Mouse (Mus musculus) hindbrain, postnatal 0 days (tissue): ENCODE measurements around the gene Rln1. TPM values are rescaled to one million over a fixed set of nuclear protein-coding genes. Genes with fewer than 3 reads are reported as not detected.
A peak's percentile ranks its signal among the peaks of the same experiment; 100 is the strongest.

Experiments
- ATAC-seq: fragments of 200-750 bp; cut with Nextera tagmentation; 2 replicates; pipeline ENCODE4 v1.8.0; 2017; ENCODE audit warnings: mild to moderate bottlenecking, moderate TSS enrichment, moderate library complexity
- DNase-seq: peaks from one replicate; pipeline ENCODE4 v3.0.0-alpha.2; 2015; ENCODE audit warnings: low spot score
- H3K27ac ChIP-seq: fragments of 300-500 bp; sonication (generic); 2 replicates; pipeline ENCODE4 v1.5.1; 2014; ENCODE audit warnings: mild to moderate bottlenecking
- H3K27me3 ChIP-seq: fragments of 300-500 bp; sonication (generic); 2 replicates; pipeline ENCODE4 v1.6.1; 2014; ENCODE audit warnings: low read length, mixed read lengths; ENCODE audit not compliant: insufficient read depth
- H3K36me3 ChIP-seq: fragments of 300-500 bp; sonication (generic); 2 replicates; pipeline ENCODE4 v1.6.1; 2014; ENCODE audit warnings: low read length, mixed read lengths; ENCODE audit not compliant: insufficient read depth
- H3K4me1 ChIP-seq: fragments of 300-500 bp; sonication (generic); 2 replicates; pipeline ENCODE4 v1.6.1; 2014; ENCODE audit warnings: antibody characterized with exemption, low read length, mixed read lengths; ENCODE audit not compliant: insufficient read depth
- H3K4me2 ChIP-seq: fragments of 300-500 bp; sonication (generic); 2 replicates; pipeline ENCODE4 v1.6.1; 2014; ENCODE audit warnings: low read depth, mild to moderate bottlenecking, low read length, moderate library complexity, mixed read lengths
- H3K4me3 ChIP-seq: fragments of 300-500 bp; sonication (generic); 2 replicates; pipeline ENCODE4 v1.5.1; 2014; ENCODE audit warnings: low read length
- H3K9ac ChIP-seq: fragments of 300-500 bp; sonication (generic); replicated peaks from 2 replicates; pipeline ENCODE4 v1.6.1; 2014; ENCODE audit warnings: mild to moderate bottlenecking, low read length, moderate library complexity, mixed read lengths
- H3K9me3 ChIP-seq: fragments of 300-500 bp; sonication (generic); 2 replicates; pipeline ENCODE4 v1.6.1; 2016; ENCODE audit warnings: low read length, mixed read lengths
- CTCF ChIP-seq: IDR thresholded peaks from 2 replicates; pipeline ENCODE4 v1.5.1; 2016; ENCODE audit warnings: antibody characterized with exemption, control low read depth, low read depth
- WGBS: fragments of 180-500 bp; shearing (Covaris S2); extraction: QIAGEN DNeasy Blood & Tissue Kit; methylation state at CpG from one replicate; pipeline ENCODE4 v1.1.7; 2014; 5-methylcytosine and 5-hydroxymethylcytosine counted together
- polyA plus RNA-seq: library from polyadenylated mRNA; unstranded; fragments of >200 nt; fragmentation: Nextera tagmentation; extraction: Ambion mirVana; gene quantifications from 2 replicates; pipeline ENCODE4 v1.2.1, GENCODE M21; 2015
- total RNA-seq: library from RNA; depleted of rRNA; stranded (reverse); fragments of >200 nt; gene quantifications from 2 replicates; pipeline ENCODE4 v1.2.3, GENCODE M21; 2014

Gene Rln1
- total and polyA plus RNA-seq, 2 experiments from 2014 or later, result 3.1 to 7.3 TPM

DNA sequence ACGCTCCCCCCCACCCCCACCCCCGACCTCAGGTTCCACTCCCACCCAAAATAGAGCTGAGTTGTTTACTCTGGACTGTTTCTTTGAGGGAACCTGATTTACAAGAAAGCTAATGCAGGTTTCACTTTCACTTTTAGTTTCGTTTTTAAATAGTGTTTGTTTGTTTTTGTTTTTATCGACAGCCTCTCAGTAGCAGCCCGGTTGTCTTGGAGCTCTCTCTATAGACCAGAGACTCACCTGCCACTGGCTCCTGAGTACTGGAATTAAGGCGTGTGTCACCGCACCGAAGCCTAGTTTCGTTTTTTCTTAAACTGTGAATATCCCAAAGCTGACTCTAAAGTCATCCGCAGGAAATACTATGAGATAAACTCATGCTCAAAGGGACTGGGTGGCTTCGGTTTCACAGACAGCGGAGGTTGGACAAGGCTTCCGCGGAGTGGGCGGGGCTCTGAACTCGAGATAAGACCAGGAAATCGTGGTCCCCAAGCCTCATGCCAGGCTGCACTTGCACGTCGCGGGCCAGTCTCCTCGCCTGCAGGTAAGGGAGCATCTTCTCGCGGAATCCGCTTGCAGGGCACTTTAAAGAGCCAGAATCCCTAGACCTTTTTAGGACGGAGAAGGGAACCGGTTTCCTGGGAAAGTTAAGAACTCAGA is 32.6 kb upstream of the Rln1 start, which contains the start of the genes Plgrkt and Cd274:
Gene Plgrkt, minus strand, starts transcription at position 422 of the 654 bp plus-strand sequence.
Gene Cd274, plus strand, starts transcription at position 487 of the 654 bp plus-strand sequence.
- Histone ChIP-seq H3K9ac (peak within 1 kb of the TSS; percentile 40; the same call in 1 of the 2 replicates), H3K36me3 (no peaks in the 10 kb centered on the region), H3K4me3 (peak within 1 kb of the TSS; percentile 54), H3K4me2 (peak within 1 kb of the TSS; percentile 72), H3K27ac (no peak within 1 kb of the TSS), H3K9me3 (no peaks in the 10 kb centered on the region), H3K4me1 (peaks cover 4% of the 10 kb centered on the region; the same call in 1 of the 2 replicates), H3K27me3 (no peaks in the 10 kb centered on the region)
- DNase-seq (peak; percentile 64), ATAC-seq (peak; percentile 63)
- 4% methylated on average over 26 of the region's 26 CpGs for WGBS
- TF ChIP-seq CTCF, result no peak

- no peak overlapping the region for H3K27ac ChIP-seq
- peak overlapping the region; percentile 72 for H3K4me2 ChIP-seq
- no peak for TF ChIP-seq CTCF
- ATAC-seq (no peak), DNase-seq (no peak)
- 65% methylated on average over 20 of the region's 20 CpGs for WGBS
- H3K4me3 ChIP-seq, result peak overlapping the region; percentile 54
- no peaks in the 10 kb centered on the region for H3K36me3 ChIP-seq
- no peaks in the 10 kb centered on the region for H3K27me3 ChIP-seq
- H3K4me1 ChIP-seq, result peaks cover 5% of the 10 kb centered on the region; the same call in 1 of the 2 replicates
- no peaks in the 10 kb centered on the region for H3K9me3 ChIP-seq
- H3K9ac ChIP-seq, result peak overlapping the region; percentile 40; the same call in 1 of the 2 replicates
These were observed 31.9 kb upstream of the Rln1 start for GRCm38 (mm10) chr19:29366226-29366968.

DNA sequence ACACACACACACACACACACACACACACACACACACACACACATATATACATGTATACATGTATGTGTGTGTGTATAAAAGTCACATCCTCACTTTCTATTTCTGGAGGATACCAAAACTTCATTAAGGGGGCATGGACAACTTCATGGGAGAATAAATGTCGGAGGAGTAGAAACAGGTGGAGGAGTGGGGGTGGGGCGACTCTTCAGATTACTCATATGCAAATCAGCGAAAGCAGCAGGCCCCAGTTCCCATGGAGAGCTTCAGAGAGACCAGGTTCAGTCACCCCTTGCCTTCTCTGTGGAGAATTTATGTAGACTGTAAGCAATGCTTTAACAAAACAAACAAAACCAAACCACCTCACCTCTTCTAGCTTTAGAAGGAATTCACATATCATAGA is 30.6 kb upstream of the Rln1 start:
- ATAC-seq (no peak), DNase-seq (no peak)
- 24% methylated on average over 3 of the region's 3 CpGs for WGBS
- no peak overlapping the region for H3K9ac ChIP-seq
- no peak overlapping the region for H3K27ac ChIP-seq
- no peaks in the 10 kb centered on the region for H3K36me3 ChIP-seq
- H3K4me3 ChIP-seq, result no peak overlapping the region
- no peaks in the 10 kb centered on the region for H3K9me3 ChIP-seq
- no peaks in the 10 kb centered on the region for H3K27me3 ChIP-seq
- no peak for TF ChIP-seq CTCF
- no peak overlapping the region for H3K4me2 ChIP-seq
- H3K4me1 ChIP-seq, result peaks cover 12% of the 10 kb centered on the region

DNA sequence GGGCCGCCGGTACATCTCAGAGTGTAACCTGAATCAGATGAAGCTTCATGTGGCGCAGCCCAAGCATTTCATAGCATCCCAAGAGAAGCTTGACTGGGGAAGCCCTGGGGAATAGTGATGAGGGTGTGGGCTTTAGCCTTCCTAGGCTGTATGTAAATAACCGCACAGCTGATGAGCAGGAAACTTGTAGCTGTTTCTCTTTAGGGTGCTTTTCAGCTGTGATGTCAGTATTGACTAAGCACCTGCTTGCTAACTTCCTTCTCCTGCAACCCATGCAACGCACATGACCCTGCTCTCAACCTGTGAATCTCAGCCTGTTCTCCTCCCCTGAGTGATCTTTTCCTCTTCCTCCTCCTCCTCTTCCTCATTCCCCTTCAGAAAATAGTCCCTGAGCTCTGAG is 29.6 kb upstream of the Rln1 start:
- no peak overlapping the region for H3K27ac ChIP-seq
- no peak for TF ChIP-seq CTCF
- H3K9me3 ChIP-seq, result no peaks in the 10 kb centered on the region
- ATAC-seq, result no peak
- H3K4me1 ChIP-seq, result peaks cover 12% of the 10 kb centered on the region
- no peak overlapping the region for H3K4me2 ChIP-seq
- no peak for DNase-seq
- H3K4me3 ChIP-seq, result no peak overlapping the region
- no peaks in the 10 kb centered on the region for H3K36me3 ChIP-seq
- WGBS, result 78% methylated on average over 5 of the region's 5 CpGs
- H3K27me3 ChIP-seq, result no peaks in the 10 kb centered on the region
- H3K9ac ChIP-seq, result no peak overlapping the region

- no peak for TF ChIP-seq CTCF
- no peak overlapping the region for H3K9ac ChIP-seq
- 93% methylated on average over 7 of the region's 7 CpGs for WGBS
These were observed 29.1 kb upstream of the Rln1 start for GRCm38 (mm10) chr19:29363557-29363956.

DNA sequence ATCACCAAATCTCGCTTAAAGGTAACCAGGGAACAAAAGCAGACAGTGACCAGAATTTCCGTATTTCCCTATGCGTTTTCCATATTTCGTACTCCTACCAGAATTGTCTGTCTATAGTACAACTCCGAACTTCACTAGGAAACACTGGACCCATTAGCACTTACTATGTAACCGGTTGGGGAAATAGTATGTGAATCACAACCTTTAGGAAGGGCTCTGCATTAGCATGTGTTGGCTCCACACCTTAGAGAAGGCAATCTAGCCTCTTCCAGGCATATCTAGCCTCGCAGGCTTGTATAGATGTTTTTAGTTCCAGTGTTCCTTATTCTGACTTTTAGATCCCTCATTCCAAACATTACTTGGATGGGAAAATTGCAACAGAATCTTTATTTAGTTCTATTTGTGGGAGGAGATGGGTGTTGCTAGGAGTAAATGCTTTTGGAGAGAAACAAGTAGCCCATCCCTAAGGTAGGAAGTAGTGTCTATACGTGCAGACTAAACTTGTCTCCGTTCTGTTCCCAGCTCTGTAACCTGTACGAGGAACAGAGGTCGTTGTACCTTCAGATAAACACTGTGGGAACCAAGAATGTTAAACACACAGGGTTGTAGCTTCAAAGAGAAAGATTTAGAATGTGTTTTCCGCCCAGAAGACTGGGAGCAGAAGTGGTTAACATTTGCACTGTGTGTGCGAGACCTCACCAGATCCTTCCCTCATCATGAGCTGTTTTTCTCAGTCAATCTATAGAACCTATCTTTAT is 27.9 kb upstream of the Rln1 start:
- no peaks in the 10 kb centered on the region for H3K9me3 ChIP-seq
- TF ChIP-seq CTCF, result no peak
- peak overlapping the region; percentile 55 for H3K4me3 ChIP-seq
- H3K9ac ChIP-seq, result peak overlapping the region; percentile 64
- no peak for DNase-seq
- peaks cover 12% of the 10 kb centered on the region for H3K4me1 ChIP-seq
- no peaks in the 10 kb centered on the region for H3K27me3 ChIP-seq
- H3K27ac ChIP-seq, result peak overlapping the region; percentile 57; the same call in 1 of the 2 replicates
- no peak for ATAC-seq
- no peaks in the 10 kb centered on the region; the same call in 1 of the 2 replicates for H3K36me3 ChIP-seq
- WGBS, result 46% methylated on average over 13 of the region's 13 CpGs
- peak overlapping the region; percentile 79 for H3K4me2 ChIP-seq

More at GRCm38 (mm10) chr19:29363557-29363956, 29.1 kb upstream of the Rln1 start:
- Histone ChIP-seq H3K27me3 (no peaks in the 10 kb centered on the region), H3K4me3 (no peak overlapping the region), H3K36me3 (no peaks in the 10 kb centered on the region), H3K9me3 (no peaks in the 10 kb centered on the region), H3K4me2 (no peak overlapping the region), H3K27ac (no peak overlapping the region), H3K4me1 (peaks cover 12% of the 10 kb centered on the region)
- no peak for DNase-seq
- ATAC-seq, result no peak
